Mouse (Mus musculus) G1E (cell line): Measurements from ENCODE around the gene Mgat4c.

Experiments used
- CTCF ChIP-seq: IDR thresholded peaks from 2 replicates; pipeline ENCODE4 v1.5.1; 2012; ENCODE audit warnings: low read depth, low read length, inconsistent platforms, mixed read lengths
- GATA1 ChIP-seq: IDR thresholded peaks from 2 replicates; pipeline ENCODE4 v1.6.1; 2012; ENCODE audit warnings: borderline replicate concordance, low read length, inconsistent platforms, mixed read lengths
- POLR2AphosphoS5 ChIP-seq: IDR thresholded peaks from 2 replicates; pipeline ENCODE4 v1.6.1; 2012; ENCODE audit warnings: low read depth, low read length, inconsistent platforms; ENCODE audit not compliant: insufficient replicate concordance

DNA sequence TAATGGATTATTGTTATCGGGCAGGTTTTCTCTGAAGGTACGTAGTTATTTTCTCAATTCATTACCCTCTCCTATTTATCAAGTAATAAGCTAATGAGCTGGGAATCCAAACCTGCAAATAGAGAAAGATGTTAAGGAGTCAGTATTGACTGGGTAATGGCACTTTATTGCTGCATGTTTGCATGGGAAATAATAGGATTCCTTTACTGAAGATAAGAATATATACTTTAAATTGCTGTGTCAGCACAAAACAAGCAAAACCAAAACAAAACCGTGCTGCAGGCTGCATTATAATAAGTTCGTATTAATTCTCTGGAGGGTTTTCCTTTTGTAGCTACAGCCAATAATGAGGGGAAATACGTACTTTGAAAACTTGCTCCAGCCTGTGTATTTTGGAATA lies 627 bp downstream of the Mgat4c start:
- TF ChIP-seq CTCF = no peak
- no peak for TF ChIP-seq POLR2AphosphoS5
- TF ChIP-seq GATA1 = no peak
